Mouse (Mus musculus): ENCODE measurements at regions not wholly inside any gene's neighbourhood (a gene's known extent, or its start where the extent isn't known, plus 50 kb on each side); places are given as distances from the start of the nearest gene placed in this dataset.
"Not testable (repeated sequence)": the region's sequence is repeated elsewhere in the genome, so short reads cannot be mapped to it uniquely, and the experiment has no call there.

DNA sequence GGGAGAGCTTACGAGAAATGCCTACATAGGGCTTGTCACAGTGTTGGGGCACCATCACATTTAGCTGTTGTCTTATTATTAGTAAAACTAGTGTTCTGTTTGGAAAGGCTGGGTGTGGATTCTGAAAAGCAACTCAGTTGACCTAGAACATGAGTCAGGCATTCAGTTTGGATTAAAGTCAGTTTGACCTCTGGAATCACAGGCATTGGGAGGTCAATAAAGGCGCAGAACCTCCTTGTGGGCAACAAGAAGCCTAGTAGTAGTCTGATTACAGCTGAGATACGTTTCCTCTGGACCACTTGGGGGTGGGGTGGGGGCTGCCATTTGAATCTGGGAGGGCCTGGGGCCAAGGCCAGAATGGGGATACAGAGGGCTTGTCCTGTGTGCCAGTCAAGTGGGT is 52.1 kb upstream of the Map3k1 start:
- CTCF ChIA-PET, result no interaction called here

DNA sequence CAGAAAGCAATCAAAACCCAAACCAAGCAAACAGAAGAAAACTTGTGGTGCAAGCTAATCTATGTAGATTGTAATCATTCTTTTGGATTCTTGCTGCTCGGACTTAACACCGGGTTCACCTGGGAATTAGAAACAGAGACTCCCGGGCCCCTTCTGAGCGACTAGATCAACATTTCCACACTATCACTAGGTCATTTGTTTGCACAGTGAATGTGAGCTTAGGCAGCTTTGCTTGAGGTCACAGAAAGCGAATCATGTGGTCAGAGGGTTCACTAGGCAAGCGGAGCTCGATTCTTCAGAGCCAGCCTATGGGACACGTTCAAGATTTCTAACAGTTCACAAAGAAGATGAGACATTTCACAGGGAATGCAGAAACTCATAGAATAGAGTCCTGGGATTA is 53.5 kb upstream of the Map3k1 start:
- CTCF ChIA-PET, result no interaction called here

DNA sequence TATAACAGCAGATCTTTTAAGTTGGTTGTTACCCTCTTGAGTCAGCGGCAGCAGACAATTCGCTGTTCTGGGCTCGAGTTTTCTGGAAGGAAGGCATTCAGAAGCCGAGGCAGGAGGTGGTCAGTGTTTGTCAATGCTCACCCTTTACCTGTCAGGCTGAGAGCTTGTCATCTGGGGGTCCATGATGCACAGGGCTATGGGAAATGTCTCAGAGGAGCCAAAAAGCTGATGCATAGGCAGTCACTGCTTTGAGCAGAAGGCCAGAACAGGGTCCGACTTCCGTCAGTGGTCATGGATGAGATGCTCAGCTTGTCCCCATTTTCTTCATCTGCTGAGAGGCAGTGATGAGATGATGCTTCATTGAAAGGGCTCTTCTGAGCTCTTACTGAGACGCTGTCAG is 57.2 kb upstream of the Map3k1 start:
- CTCF ChIA-PET, result interaction anchor here (1.0 kb wide), 1 partner anchor 81 kb away, joined by 3 read pairs; no protein-coding TSS in a partner anchor

DNA sequence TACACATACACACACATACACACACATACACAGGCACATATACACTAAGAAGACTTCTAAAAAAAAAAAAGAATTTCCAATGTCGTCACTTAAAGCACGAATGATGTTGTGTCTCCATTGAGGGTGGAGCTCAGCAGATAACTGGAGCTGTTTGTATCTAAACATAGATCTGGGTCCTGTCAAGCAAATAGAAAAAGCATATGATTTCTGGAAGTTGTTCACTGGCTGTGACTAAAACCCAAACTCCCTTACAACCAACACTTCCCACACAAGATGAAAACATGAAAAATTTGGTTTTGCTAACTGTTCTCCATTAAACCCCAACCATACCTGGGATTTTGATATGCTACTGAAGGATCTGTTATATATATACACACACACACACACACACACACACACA is 58.5 kb upstream of the Map3k1 start:
- CTCF ChIA-PET, result interaction anchor here (0.6 kb wide), 2 partner anchors 23 to 103 kb away, joined by 3 read pairs; no protein-coding TSS in a partner anchor

DNA sequence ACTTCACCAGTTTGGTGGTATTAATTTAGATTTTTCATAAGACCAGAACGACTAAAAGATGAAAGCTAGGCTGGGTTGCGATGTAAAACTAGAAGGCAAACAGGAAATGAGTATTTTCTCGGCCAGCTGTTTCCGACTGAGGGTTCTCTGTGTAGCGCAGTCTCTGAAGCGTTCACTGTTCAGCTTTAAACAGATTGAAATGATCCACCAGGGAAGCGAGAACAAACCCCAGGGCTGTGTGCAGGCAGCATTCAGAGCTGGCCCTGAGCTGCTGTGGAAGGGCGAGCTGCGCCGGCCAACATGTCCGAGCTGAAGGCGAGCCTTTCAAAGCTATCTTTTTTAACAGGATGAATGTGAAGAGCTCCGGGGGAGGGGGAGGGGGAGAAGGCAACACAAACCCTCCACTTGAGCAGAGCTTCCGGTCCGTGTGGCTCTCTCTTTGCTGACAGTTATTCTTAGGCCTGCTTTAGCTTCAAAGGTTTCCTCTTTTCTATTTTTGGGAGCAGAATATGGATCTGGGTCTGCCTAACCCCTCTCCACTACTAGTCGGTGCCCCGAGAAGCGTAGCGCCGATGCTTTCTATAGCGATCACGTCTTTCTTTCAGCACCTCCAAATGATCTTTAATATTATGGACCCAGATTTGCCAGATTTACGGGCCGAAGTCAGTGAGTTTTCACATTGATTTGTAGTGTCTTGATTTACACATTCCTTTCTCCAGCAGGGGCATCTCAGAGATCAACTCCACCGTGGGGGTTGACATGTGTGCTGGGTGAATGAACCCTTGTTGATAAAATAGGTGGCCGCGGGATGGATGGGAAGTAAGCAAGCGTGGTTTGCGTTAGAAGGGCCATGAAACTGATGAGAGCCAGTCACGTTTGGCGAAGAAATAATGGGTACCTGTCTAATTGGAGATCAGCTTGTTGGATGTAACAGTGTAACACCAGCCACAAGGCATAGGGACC is 59.3 kb upstream of the Map3k1 start:
- CTCF ChIA-PET, result interaction anchor here (0.6 to 0.7 kb wide), 5 partner anchors 20 to 102 kb away, joined by 3 to 6 read pairs (median 3); no protein-coding TSS in a partner anchor

DNA sequence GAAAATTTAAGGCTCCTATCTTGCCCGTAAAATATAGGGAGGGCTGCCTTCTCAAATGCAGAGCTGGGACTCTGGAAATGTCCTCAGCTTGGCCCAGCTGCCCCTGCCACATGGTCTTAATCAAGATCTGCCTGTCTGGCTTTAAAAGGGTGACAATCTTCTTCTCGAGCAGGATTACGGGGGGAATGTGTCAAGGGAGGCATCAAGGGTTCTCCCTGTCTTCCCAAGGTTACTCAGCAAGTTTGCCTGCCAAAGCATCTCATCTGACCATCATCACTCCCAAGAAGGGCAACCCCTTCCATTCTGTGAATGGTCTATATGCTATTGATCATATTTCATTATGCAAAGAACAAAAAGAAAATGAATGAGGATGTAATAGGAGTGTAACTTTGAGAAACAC is 60.2 kb upstream of the Map3k1 start:
- CTCF ChIA-PET, result interaction anchor here (0.7 kb wide), 2 partner anchors 19 to 49 kb away, joined by 3 read pairs; no protein-coding TSS in a partner anchor

DNA sequence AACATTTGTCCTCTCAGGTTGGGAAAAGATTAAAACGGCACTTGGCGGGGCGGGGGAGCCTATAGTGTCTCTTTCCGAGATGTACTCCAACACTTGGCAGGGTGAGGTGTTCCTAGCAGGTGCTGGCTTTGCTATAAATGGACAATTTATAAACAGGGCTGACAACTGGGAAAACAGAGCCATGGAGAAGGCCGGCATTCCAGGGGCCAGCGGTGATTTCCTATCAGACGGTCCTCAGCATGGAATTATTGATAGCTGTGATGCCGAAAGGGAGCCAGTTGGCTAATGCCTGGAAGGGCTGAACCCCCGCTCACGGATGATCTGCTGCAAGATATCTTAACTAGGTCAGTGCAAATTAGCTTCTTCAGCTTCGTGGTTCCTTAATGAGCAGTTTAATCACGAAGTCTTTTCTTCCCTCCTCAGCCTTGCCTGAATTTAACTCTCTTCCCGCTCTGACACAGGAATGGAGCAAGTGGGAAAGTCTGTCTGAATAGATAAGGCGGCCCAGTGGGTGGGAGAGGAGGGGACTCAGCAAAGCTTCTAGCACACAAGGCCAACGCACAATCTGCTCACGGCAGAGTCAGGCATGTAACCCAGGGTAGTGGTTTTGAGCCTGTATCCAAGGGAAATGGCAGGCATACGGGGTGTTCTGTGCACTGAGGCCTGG is 61.1 kb upstream of the Map3k1 start:
- CTCF ChIA-PET, result no interaction called here

DNA sequence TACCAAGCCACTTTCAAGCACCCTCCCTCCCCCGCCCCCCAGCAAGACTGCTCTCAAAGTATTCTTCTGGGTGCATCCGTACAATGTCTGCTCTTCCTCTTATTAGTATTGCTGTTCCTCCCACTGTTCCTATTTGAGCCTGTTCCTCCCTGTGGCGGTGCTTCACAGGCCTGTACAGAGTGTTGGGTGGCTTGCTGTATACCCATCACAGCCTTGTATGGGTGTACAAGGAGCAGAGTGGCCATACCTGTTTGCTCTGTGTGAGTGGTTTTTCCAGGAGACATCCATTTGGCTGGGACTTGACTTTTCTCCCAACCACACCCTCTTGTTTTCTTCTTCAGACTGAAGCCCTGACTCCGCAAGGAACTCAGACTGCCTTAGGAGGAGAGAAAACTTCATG is 61.7 kb upstream of the Map3k1 start:
- CTCF ChIA-PET, result no interaction called here

DNA sequence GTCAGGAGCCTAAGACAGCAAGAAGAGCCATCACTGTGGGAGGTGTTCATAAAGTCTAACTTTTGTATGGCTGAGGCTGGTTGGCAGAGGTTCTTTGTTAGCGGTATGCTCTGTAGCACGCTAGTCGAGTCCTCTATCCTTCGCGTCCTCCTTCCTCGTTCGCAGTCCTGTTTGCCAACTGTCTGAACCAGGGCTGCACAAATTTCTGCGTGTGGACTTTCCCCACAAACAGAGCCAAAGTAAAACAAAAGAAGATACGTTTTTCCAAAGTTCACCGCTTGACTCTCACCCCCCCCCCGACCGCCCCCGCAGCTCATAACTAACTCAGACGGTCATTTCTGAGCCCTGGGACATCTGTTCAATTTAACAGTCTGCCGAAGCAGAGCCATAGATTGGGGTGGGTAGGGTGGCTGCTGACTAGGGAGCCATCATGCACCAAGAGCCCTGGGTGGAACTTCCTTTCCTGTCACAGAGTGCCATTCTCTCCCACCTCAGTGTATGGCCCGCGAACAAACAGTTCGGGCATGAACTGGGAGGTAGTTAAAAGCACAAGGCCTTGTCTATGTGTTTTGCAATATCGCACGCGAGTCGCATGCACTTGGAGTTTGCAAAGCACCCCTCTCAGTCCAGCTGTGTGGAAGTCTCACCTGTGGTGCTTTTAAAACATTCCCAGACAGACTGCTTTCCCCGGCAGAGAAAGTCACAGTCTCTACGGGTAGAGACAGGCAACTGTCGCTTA is 63.0 kb upstream of the Map3k1 start:
- CTCF ChIA-PET, result interaction anchor here (0.9 kb wide), 1 partner anchor 20 kb away, joined by 3 read pairs; no protein-coding TSS in a partner anchor

DNA sequence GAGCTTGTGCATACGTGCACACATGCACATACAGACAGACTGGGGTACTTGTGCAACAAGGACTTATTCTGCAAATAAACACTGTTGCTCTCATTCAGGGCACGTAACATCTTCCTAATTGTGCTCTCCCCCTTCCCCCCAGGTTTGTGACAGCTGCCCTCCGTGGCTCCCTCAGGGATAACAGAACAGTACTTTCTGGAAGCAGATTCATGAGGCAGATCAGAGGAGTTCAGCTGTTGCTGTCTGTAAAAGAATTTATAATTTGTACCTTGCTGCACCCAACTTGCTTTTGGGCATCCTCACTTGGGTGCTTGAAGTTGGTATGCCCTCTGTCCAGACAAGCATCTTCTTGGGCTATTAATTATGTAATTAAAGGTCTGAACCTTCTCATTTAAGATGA is 65.5 kb upstream of the Map3k1 start:
- CTCF ChIA-PET, result no interaction called here

DNA sequence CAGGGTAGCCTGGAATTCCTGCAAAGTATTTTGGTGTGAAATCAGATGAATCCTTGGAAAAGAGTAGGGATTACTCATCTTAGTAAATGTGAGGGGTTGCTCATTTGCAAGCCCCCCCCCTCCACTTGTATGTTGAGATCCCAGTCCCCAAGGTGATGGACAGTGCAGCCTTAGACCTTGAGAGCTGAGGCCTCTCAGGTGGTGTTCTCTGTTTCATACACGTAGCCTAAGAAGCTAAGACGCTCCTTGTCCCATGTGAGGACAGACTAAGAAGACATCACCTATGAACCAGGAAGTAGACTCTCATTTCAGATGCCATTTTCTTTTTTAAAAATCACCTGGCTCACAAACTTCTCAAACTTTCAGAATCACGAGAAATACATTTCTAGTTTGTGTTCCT is 67.6 kb upstream of the Map3k1 start:
- CTCF ChIA-PET, result no interaction called here

DNA sequence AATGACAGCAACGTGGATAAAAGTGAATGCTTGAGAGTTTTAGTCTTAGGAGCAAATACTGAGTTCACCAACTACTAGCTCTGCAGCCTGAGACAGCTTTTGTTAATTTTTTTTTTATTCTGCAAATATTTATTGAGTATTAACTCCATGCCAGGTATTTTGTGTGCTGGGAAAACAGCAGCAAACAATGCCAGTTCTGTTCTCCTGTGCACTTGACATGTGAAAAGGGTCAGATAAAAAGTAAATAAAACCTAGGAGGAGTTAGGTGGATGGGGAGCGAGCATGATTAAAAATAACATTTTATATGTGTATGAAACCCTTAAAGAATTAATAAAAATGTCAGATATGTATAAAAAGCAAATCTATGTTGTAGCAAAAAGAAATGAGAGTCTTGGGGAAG is 68.1 kb upstream of the Map3k1 start:
- CTCF ChIA-PET, result no interaction called here

DNA sequence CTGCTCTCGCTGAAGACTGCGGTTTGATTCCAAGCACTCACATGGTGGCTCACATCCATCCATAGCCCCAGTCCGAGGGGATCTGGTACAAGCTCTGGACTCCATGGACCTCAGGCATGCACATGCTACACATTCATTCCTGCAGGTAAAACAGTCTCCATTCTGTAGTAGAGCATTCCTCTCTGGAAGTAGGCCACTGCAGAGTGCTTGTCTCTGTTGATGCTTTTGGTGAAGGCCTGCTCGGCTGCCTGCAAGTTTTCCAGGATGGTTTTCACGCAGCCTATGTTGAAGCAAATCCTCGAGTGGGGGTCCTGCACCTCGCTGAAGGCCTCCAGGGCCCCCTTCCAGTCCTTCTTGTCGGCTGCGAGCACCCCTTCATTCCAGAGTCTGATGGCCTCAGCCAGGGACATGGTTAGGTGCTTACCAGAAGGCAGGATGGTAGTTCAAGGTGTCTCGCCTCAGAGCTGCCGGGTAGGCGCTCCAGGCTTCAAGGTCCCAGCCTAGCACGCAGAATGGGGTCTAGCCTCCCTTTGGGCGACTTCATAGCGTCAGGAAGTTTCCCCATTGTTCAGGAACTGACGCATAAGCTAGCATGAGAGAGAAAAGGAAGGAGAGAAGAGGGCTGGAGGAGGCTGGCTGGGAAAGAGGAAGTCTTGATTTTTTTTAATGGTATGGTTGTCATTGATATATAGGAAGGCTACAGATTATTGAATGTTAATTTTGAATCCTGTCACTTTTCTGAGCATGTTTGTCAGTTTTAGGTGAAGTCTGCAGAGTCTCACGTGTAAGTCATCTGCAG is 75.2 kb upstream of the Map3k1 start:
- CTCF ChIA-PET, result not testable (repeated sequence)

DNA sequence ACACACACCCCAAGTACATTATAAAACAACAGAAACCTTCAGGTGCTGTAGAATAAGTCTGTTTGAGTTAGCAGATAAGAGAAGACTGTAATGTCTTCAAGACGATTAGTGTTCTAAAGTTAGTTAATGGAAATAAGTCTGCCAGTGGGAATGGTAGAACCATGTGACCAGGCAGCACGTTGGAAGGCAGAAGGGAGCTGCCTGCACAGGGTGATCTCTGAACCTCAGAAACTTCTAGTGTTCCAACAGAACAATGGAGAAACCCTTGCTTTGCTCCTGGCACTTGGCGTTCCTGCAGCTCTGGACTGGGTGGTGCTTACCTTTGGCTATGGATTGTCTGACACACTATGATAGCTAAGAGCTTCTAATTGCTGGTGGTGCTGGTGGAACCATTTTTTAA is 82.0 kb upstream of the Map3k1 start:
- CTCF ChIA-PET, result no interaction called here

DNA sequence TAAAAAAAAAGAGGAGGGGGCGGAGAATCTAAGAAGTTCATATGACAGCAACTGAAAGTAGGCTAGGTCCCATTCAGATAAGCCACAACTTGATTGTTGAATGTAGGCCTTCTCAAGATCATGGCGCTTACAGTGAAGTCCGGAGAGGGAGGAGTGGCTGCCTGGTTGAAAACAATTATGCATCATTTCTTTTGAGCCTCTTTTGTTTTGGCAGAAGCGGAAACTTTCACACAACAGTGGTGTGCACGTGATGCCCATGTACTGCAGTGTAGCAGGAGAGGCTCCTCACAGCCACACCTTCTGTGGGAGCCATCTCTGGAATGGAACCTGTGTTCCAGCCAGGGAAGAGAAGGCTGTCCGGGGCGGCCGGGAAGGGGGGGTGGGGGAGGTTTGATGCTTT is 83.3 kb upstream of the Map3k1 start:
- CTCF ChIA-PET, result interaction anchor here (0.7 kb wide), 1 partner anchor 20 kb away, joined by 3 read pairs; no protein-coding TSS in a partner anchor

DNA sequence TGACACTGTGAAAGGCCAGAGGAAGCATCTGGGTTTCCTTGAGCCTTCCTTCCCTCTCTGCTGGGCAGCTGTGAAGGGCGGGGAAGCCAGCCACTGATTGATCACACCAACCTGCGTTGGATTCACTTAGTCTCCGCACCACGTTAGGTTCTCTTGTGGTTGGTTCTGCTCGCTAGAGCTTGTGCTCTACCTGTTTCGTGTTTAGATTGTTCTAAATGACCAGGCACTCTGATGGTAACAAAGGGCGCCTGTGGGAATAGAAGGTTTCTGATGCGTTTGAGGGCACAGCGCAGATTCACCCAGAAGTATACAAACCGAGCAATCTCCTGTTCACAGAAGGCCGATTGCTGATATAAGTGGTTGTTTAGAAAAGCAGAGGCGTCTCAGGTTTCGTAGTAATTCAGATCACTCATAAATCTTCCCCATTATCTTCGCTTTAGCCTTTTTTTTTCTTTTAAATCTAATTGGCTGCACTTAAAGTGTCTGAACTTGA is 84.5 kb upstream of the Map3k1 start:
- CTCF ChIA-PET, result no interaction called here

DNA sequence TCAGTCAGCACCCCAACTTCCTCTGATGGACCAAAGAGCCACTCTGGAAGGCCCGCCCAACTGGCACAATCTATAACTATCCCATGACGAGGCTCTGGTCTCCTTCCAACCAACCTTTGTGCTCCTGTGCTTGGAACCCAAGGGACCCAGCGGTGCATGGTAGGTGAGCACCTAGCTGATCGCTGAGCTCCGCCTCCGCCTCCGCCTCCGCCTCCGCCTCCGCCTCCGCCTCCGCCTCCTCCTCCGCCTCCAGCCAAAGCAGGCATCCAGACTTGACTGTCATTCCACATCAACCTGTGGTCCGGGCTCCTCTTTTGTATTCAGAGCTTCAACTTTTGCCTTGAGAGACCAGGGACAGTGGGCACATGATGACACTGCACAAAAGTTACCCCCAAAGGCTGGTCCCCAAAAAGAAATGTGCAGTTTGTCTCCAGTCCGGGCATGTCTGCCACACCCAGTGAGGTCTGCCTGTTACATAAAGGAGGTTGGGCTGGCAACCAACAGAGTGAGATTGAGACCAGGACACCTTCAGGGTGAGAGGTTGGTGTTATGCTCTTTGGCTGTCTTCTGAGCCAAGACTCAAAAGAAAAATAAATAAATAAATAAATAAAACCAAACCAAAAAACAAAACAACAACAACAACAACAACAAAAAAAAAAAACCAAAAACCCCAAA is 86.1 kb upstream of the Map3k1 start:
- CTCF ChIA-PET, result no interaction called here

DNA sequence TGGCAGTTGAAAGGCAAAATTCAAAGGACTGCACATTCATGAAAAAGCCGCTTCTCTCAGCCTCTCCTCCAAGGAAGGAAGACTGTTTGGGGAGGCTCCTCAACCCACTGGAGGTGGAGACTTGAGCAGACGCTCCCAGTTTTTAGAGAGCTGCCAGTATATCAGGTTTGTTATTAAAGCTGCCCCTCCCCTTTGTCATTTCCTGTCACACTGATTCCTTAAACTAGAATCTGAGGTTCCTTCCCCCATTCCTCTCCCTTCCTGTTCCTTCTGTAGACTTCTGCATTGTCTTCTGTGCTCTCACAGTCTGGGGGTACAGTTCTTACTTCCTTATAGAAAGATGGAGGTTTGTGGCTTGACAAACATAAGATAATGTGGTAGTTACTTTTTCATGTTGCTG is 87.5 kb upstream of the Map3k1 start:
- CTCF ChIA-PET, result interaction anchor here (0.6 kb wide), 1 partner anchor 617 kb away, joined by 3 read pairs; no protein-coding TSS in a partner anchor

DNA sequence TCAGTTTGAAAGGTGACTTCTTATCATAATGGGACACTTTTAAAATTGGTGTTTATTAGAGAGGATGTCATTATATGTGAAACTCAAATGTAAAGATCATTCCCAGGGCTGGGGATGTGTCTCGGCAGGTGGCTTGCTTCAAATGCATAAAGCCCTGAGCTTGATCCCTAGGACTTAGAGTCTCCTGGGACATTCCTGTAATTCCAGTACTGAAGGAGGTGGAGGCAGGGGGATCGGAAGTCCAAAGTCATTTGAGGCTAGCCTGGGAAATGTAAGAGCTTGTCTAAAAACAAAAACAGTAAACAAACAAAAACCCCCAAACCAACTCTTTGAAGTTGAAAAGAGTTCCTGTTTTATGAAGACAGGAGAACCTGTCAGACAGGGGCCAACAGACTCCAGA is 94.6 kb upstream of the Map3k1 start:
- CTCF ChIA-PET, result no interaction called here

DNA sequence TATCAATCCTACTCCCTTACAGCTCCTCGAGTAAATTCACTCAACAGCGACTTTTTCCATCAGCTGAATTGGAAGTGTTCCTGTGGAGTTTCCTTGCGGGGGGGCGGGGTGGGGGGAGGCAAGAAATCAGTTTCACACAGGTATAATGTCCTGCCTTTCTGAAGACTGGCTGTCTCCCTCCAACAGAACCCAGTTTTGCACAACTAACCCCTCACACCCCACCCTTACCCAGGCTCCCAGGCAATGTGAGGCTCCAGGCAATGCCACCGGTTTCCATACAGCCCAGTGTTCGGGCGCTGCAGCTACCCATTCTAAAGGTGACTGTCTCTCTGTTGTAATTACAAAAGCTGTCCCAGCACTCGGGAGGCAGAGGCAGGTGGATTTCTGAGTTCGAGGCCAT is 95.1 kb upstream of the Map3k1 start:
- CTCF ChIA-PET, result interaction anchor here (0.7 kb wide), 1 partner anchor 617 kb away, joined by 15 read pairs; no protein-coding TSS in a partner anchor
